Mouse (Mus musculus) kidney, postnatal 25 days (tissue): ENCODE results near the gene Cfap97d1.
A peak's percentile ranks its signal among the peaks of the same experiment; 100 is the strongest.

Source experiments
- DNase-seq, 2 experiments: peaks; one replicate each; pipeline ENCODE4 v3.0.0; 2021; ENCODE audit warnings: mixed read lengths in 2 of 2

Gene Cfap97d1

DNA sequence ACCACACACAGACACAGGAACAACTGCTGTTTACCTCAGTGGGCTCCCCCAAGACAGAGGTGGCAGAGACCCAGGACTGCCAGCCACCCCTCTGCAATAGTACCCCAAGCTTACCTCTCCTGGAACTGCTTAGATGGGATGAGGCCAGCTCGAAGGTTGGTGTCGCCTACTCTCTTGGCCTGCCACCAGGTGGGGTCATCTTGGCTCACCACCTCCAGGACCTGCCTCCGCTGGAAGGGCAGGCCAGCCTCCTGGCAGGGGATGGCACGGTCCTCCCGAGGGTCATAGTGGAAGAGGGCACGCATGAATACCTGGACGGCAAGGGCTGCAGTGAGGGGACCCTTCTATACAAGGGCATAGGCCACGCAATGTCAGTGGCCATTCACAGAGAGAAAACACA lies 29.1 kb downstream of the Cfap97d1 start:
- DNase-seq, result no peak

DNA sequence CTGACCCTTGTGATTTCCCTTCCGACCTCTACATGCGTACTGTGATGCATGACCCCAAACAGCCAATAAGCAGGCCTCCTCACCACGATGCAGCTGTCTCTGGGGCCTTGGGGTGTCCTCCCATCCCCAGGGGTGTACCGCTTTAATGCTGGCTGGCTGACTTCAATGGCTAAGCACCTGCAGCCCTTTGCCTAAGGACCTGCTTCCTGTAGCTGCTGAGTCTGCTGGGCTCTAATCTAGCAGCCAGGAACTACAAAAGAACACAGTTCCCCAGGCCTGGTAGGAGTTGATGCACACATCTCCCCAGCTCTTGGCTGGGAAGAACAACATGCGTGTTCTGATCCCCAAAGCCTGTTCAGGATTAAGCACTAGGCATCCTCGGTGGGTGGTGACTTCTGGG lies 31.4 kb downstream of the Cfap97d1 start:
- no peak for DNase-seq

DNA sequence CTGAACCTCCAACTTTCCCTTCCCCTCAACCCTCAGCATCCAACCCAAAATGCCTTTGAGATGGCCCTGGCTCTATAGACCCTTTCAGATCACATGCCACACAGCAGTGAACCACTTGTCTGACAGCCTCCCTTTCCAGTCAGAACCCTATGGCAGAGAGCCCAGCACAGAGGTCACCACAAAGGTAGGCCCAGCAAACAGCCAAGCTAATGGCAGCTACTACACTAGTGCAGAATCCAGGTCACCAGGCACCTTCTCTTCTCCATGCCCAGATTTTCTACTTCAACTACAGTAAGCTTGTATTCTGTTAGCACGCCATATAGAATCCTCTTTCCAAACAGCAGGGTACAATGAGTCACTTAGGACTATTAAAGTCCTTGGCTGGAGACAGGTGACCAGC lies 32.1 kb downstream of the Cfap97d1 start:
- peak; percentile 33 to 62 for DNase-seq

DNA sequence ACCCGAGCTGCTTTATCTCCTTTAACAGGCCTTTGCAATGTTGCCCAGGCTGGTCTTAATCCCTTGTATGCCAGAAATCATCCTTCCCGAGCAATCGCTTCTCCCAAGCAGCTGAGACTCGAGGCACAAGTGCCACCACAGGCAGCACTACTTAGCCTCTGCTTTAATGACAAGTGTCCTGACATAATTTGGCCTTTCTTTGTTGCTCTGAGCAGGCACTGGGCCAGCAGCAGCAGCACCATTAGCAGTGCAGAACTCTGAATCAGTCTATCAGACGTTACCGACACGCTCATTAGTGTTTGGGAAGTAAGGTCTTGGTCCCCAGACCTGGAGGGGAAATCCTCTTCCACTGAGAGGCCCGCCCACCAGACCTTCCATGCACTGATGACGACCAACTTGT lies 35.7 kb downstream of the Cfap97d1 start:
- no peak for DNase-seq

DNA sequence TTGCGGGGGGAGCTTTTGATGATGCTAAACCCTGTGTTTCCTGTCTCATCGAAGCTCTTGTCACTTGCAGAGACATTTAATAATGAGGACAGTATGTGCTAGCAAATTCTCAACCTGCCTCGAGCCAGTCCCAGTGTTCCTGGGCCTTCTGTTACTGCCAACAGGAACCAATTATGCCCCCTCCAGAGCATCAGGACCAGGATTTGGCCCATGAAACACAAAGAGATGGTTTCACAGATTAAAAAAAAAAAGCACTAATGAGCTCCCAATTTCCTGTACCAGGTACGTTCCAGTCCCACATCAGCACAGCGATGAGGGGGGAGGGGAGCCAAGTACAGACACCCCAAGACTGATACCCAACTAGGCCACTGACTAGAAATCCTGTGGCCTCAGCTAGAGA lies 37.1 kb downstream of the Cfap97d1 start:
- no peak for DNase-seq

DNA sequence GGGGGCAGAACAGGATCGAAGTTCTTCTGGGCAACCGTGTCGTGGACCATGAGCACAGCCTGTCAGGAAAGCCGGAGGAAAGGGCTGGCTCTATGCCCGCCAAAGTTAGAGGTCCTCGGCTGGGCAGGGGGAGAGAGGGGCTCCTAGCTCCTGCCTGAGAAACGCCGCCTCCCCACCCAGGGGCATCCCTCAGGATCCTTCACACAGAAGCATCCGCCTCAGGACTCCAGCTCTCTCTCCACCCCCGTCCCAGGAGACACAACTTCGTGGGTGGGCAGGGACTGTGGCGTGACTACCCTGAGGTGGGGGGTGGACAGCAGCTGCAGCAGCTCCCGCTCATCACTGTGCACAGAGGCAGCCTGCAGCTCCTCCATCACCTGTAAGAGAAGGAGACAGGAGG lies 39.3 kb downstream of the Cfap97d1 start:
- DNase-seq, result no peak

DNA sequence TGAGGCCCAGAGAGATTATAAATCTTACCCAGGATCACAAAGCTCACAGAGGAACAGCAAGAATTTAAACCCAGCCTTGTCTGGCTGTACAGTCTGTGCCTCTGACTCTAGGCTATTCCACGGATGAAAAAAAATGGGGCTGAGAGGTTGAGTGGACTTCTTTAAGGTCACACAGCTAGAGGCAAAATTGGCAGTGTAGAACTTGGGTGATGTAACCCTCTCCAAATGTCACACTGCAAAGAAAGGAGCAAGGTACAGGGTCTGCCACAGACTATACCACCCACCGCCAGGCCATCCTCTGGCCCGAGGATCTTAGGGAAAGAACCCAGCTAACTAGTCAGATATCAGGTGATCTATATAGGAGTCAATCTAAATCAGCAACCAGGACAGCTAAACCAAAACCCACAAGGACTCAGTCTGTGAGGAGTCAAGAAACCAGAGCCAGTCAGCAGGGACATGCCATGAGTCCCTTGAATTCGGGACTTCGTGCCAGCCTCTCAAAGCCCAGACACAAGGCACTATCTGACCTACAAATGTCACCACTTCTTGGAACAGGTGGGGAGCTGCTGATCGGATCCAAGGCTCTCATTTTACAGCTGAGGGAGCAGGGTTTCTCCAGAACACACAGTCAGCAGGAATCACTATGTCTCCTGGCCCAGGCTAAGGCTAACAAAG lies 40.1 kb downstream of the Cfap97d1 start:
- no peak for DNase-seq

DNA sequence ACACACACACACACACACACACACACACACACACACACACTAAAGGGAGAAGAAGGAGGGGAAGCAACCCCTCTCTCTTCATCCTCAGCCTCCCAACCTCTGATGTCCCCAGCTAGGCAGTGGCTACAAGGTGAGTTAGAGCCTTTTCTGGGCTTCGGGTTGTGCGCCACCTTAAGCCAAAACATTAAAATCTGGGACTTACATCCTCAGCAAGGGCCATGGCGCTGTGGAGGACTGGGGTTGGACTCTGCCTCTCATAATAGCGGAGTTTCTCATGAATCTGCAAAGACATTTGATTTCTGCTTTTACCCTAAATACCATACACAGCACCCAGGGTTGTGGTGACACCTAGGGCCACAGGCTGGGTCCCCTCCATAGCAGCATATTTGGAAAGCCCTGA lies 40.8 kb downstream of the Cfap97d1 start:
- no peak for DNase-seq

DNA sequence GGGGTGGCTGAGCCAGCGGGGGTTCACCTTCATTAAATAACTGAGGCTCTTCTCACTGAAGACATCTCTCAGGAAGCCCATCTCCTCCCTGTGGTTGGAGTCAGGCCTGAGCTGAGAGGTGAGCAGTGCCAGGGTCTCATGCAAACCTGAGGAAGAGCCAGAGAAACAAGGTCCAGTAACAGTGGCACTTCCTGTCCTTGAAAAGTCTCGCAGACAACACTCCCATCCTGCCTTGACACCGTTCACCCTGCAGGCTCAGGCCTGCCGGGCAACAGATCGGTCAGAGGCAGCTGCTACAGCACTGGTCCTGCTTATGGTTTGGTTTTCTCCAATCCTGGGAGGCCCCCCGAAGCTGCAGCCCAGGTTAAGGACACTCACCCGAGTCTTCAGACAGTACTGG lies 41.3 kb downstream of the Cfap97d1 start:
- DNase-seq, result no peak

DNA sequence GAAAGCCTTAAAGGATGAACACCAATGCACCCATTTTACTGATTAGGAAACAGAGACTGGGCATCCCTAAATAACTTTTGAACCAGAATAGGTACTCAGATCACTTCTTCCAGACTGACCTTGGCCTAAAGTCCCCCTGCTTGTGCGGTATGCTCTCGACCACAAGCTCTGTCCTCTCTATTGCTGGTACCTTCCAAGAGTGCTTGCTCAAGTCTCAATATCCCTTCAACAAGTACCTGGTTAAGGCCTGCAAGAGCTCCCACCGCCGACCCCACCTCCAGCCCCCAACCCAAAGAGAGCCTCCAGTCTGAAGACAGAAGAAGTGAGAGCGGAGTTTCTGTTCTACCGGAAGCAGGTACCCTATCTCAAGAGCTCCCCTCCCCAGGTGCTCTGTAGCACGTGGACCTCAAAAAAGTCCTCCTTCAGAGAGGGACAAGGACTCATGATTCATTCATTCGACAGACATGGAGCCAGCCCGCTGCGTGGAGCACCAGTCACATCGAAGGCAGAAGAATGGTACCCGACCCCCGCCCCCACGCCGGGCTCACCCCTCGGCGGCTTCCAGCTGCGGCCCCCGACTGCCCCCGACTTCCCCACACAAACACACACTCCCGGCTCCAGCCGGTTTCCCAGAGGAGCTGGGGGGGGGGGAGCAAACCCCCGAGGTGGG lies 42.0 kb downstream of the Cfap97d1 start:
- no peak for DNase-seq

DNA sequence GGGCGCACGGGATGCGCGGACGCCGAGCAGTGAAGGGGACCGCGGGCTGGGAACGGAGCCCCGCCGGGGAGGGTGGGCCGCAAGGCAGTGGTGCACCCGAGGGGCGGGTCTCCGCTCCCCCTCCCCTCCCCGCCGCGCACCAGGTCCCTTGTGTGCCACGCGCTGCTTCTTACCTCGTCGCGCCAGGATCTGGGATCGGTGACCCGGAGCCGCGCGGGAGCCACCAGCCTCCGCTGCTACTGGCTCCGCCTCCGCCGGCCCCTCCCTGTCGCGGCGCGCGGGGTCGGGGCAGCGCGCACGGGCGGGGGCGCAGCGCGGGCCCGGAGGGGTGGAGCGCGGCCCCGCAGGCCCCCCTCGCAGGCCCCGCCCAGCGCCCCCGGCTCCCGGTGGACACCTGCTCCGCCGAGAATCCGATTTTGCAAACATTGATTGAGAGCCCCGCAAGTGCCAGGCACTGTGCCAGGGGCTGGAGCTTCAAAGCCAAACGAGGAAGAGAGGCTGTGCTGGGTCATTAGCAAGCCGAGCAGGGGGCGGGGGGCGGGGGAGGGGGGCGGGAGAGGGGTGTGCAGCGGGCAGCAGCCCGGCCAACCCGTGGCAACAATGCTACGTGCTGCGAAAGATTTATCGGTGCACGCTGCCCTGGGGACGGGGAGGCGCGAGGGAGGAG lies 42.7 kb downstream of the Cfap97d1 start:
- peak; percentile 71 to 89 for DNase-seq

DNA sequence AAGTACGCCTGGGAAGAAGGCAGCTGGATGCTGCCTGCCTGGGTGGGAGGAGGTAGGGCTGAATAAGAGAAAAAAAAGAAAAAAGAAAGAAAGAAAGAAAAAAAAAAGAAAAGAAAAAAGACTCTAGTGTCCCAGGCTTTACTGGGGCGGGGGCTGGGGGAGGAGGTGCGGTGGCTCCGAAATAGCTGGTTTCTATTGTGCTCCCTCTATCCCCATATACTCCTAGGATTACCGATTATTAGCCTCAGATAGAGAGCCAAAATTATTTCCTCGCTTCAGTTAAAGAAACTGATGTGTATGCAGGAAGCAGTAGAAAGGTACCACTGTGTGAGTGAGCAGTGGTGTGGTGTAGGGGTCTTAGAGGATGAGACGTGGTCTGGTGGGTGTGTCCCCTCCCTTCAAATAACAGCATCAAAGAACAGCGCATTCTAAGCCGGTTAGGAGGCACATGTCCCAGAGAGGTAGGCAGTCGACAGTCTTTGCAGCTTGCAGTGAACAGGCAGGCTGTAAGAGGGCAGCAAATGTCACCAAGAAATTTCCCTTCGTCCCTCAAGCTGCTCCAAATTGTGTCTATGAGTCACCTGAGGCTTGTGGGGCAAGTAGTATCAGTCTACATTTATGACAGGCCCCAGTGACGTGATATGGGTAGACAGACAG lies 43.4 kb downstream of the Cfap97d1 start:
- DNase-seq, result no peak

DNA sequence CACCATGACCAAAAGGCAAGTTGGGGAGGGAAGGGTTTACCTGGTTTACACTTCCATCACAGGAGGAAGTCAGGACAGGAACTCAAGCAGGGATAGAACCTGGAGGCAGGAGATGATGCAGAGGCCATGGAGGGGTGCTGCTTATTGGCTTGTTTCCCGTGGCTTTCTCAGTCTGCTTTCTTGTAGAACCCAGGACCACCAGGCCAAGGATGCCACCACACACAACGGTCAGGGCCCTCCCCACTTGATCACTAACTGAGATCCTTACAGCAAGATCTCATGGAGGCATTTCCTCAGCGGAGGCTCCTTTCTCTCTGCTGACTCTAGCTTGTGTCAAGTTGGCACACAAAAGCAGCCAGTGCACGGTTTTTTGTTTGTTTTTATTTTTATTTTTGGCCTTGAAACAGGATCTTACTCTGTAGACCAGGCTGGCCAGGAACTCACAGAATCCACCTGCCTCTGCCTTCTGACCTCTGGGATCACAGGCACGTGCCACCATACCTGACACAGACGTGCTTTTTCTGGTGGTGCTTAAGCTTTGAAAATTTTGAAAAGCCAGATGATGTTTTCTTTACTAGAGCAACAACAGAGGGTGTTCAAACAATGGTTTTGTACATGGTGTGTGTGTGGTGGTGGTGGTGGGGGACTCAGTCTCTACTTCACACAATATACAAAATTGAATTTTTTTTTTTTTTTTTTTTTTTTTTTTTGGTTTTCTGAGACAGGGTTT lies 44.2 kb downstream of the Cfap97d1 start, which contains the start of gene Mpp3:
TSS of gene Mpp3 (minus strand) at position 375 of the 730 bp plus-strand sequence.
- DNase-seq, result no peak

DNA sequence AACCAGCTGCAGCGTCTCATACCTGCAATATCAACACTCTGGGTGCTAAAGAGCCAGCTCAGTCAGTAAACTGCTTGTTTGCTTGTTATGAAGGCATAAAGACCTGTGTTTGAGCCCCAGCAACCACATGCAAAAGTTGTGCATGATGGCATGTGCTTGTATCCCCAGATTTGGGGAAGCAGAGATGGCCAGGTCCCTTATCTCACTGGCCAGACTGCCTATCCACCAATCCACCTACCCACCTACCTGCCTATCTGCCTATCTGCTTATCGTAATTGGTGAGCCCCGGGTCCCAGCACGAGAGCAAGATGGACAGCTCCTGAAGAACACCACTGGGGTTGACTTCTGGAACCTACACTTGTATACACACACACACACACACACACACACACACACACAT lies 45.2 kb downstream of the Cfap97d1 start:
- DNase-seq, result no peak

DNA sequence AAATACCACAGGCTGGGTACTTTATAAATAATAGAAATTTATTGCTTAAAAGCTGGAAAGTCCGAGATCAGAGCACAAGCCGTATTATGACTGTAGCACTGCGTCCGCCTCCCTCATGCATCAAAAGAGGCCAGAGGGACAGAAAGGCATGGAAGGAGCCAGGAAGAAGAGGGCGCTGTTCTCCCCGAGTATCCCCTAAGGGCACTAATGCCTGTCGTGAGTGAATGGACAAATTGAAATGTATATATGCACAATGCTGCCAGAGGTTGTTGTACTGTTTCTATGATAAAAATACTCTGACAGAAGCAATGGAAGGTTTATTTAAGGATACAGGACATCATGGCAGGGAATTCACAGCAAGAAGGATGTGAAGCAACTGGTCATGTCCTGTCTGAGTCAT lies 45.9 kb downstream of the Cfap97d1 start:
- DNase-seq, result no peak

DNA sequence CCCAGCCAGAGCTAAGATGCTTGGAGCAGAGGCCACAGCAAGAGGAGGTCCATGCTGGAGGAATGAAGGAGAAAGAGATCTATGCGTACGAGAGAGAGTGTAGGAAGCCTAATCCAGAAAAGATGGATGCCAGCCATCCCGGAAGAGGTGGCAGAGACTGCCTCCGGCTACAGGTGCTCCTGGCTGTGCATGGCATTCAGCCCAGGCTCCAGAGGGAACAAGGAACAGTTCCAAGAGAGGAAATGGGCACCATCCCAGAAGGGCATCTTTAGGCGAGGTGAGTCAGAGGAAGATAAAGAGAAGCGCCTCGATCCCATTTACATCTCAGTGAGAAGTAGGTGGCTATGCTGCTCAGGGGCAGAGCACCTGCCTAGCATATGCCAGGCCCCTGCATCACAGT lies 47.1 kb downstream of the Cfap97d1 start:
- no peak for DNase-seq

DNA sequence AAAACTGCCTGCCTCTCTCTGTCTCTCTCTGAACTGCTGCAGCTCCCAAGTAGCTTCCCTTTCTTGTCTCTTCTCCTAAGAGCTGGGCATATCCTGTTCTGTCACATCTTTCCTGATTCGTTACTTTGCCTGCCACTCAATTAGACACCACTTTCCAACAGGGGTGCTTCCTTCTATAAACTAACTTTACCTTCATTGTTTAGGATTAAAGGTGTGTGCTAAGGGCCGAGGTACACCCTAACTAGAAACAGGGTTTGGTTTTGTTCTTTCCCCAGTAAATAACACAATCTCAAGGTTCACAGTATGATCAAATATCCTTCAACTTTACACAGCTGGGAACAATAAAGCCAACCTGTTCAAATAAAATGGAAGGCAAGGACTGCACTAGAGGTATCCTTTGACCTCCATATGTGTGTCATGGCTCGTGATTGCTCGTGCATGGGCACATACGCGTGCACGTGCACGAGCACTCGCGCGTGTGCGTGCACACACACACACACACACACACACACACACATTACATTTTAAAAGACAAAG lies 49.0 kb downstream of the Cfap97d1 start:
- DNase-seq, result no peak

DNA sequence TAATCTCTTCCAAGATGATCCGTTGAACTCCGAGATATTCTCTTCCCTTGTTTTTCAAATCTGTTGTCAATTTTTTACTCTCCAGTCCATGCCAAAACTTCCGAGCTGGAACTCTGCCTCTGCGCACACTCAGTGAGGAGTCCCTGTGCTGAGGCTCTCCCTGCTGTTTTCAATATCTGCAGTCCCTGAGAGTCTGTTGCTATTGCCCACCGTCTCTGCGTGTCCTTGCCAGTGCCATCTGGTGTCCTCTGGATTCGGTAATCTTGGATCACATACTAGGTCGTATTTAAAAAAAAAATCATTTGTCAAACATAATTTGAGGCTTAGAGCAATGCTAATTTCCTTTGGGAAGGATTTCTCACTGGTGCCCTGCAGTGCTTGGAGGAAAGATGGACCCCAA lies 50.8 kb downstream of the Cfap97d1 start:
- DNase-seq, result no peak

DNA sequence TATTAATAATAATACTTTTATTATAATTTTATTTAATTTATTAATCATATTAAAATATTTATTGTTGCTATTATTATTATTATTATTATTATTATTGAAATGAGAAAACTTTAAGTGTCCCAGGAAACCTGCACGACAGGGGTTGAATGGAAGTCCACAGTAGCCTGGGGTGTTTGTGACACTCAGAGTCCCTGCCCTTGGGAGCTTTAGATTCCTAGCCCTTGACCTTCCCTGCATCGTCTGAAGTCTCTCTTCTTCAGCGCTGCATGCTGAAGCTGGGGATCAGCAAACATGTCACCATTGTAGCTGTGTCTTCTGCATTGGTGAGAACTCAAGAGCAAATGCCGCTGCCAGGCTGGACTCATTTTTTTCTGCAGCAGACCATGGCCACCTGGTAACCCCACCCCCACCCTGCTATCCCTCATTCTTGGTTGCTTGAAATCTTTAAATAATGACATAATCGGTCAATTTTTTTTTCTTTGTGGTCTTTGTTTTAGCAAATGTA lies 51.4 kb downstream of the Cfap97d1 start:
- no peak for DNase-seq

DNA sequence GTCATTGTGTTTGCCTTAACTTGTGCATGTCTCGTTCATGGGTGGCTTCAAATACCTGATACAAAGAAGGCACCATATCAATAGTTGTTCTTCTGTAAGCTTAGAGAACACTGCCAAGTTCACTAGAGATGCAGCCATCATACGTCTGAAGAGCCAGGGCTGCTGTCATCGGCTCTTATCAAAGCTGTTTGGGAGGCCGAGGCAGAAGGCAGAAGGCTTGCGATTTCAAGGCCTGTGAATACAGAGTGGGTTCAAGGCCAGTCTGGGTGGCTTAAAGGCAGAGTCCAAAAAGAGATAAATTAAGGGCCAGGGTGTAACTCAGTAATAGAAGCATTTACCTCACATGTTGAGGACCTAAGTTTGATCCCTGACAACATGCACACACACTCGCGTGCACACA lies 52.3 kb downstream of the Cfap97d1 start:
- DNase-seq, result no peak

DNA sequence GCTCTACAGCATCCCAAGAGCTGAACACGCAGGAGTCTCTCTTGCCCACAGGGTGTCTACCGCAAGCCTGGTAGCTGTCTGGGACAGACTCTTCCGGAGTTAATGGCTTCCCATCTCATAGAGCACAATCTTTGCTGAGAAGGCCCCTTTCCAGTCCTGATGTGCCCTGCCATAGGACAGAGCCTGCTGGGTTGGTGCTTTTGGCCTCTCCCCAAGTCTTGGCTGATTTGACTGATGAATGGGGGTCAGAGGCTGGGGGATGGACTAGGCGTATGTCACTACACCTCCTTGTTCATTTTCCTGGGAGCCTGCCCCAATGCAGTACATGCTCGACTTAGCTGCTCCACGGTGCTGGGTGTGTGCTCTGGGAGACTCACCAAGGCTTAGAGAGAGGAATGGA lies 53.7 kb downstream of the Cfap97d1 start:
- no peak for DNase-seq

DNA sequence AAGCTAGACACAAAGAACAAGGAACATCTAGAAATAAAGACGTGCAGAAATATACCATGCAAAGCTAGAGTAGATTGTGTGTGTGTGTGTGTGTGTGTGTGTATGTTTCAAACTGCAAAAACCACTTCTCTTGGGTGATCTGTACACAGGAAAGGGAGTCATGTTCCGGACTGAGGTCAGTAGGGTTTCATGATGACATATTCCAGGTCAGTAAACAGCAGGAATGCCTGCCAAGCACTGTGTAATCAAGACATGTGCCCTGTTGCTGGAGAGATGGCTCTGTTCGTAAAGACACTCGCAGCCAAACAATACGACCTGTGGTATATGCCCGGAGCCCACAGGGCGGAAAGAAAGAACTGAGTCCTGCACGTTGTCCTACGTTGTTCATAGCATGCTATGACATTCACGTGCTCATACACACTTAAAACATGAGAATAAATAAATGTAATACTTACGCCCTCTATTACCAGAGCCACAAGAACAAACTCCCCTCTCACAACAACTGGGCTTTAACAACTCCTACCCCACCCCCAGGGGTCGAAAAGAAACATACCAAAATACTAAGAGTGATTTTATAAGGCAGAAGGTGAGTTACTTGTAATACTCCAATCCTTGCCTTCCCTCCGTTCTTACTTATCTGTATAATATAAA lies 55.5 kb downstream of the Cfap97d1 start:
- DNase-seq, result peak in 1 of 2 experiments; percentile 38
